Mouse (Mus musculus) embryo, embryonic 10.5 days (tissue): Measurements from ENCODE around the gene Isg20.

Experiments
- DNase-seq: peaks from one replicate; pipeline ENCODE4 v3.0.0-alpha.2; 2015; ENCODE audit warnings: low spot score

Gene Isg20

GRCm38 (mm10) chr7:78958499-78959073 lies 45.4 kb downstream of the Isg20 start:
- no peak for DNase-seq

- no peak for DNase-seq
Observed at GRCm38 (mm10) chr7:78963891-78964290, 50.7 kb downstream of the Isg20 start.
